Mouse (Mus musculus): ENCODE measurements around the gene Nsf. TPM values are rescaled to one million over a fixed set of nuclear protein-coding genes. Genes with fewer than 3 reads are reported as not detected.

The Nsf gene
- total and polyA plus RNA-seq, 2 experiments = 10.2 to 14.0 TPM

DNA sequence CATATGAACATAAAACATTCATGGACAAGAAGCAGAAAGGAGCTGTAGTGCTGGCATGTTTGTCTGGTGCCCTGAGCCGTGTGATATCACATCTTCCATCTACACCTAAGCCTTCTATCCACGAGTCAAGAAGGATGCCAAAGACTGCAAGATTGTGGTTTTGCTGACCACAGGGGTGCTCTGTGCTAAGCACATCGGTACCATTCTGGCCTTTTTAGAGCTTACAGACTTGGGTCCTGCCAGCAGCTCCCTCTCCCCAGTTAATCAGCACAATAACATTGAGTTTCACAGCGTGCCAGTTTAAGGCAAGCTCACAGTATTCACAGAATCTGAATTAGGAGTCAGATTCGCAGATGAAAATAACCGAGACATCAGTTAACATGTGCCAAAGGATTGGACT, 75.4 kb downstream of the Nsf start:
- Histone ChIP-seq H3K27me3 (ENCODE audit: control insufficient read depth, insufficient read depth, low read length) (no peaks in the 10 kb centered on the region), H3K27ac (replicated peaks; ENCODE audit: insufficient read depth, low read depth, low read length) (no peak overlapping the region), H3K79me2 (ENCODE audit: control insufficient read depth, insufficient read depth, low read length) (no peaks in the 10 kb centered on the region), H3K4me1 (ENCODE audit: control insufficient read depth, insufficient read depth, low read length) (no peaks in the 10 kb centered on the region), H3K9ac (ENCODE audit: low read depth, low read length) (no peak overlapping the region), H3K36me3 (ENCODE audit: control insufficient read depth, insufficient read depth, low read length) (peaks cover 8% of the 10 kb centered on the region; the same call in 1 of the 2 replicates), H3K4me3 (ENCODE audit: insufficient read depth, low read depth, low read length) (no peak overlapping the region)
- no peak for DNase-seq (ENCODE audit: extremely low read depth, low read depth, low spot score)
- WGBS = 90% methylated on average over 6 of the region's 6 CpGs
- no peak for TF ChIP-seq CTCF (IDR thresholded peaks at IDR 0.05; ENCODE audit: low read depth, low read length)
- TF ChIP-seq POLR2A (IDR thresholded peaks at IDR 0.05; ENCODE audit: extremely low read depth, insufficient read depth, low read length) = no peak

DNA sequence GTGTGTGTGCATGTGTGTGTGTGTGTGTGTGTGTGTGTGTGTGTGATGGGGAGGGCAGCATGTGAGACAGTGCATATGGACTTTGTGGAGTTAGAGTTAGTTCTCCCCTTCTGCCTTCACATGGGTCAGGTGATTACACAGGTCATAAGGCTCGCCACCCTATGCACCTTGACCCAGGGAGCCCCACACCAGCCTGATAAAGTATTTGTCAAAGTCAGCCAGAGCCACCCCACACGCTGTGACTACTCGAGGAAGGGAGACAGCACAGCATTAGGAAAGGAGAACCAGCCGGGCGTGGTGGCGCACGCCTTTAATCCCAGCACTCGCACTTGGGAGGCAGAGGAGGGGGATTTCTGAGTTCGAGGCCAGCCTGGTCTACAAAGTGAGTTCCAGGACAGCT, 83.5 kb downstream of the Nsf start:
- DNase-seq (ENCODE audit: extremely low read depth, low read depth, low spot score) = no peak
- TF ChIP-seq CTCF (IDR thresholded peaks at IDR 0.05; ENCODE audit: low read depth, low read length) = no peak
- no peak for TF ChIP-seq POLR2A (IDR thresholded peaks at IDR 0.05; ENCODE audit: extremely low read depth, insufficient read depth, low read length)
- H3K4me3 ChIP-seq (ENCODE audit: insufficient read depth, low read depth, low read length) = no peak overlapping the region
- 92% methylated on average over 9 of the region's 9 CpGs for WGBS
- H3K27me3 ChIP-seq (ENCODE audit: control insufficient read depth, insufficient read depth, low read length) = no peaks in the 10 kb centered on the region
- no peaks in the 10 kb centered on the region; the same call in 1 of the 2 replicates for H3K36me3 ChIP-seq (ENCODE audit: control insufficient read depth, insufficient read depth, low read length)
- H3K79me2 ChIP-seq (ENCODE audit: control insufficient read depth, insufficient read depth, low read length) = no peaks in the 10 kb centered on the region
- H3K4me1 ChIP-seq (ENCODE audit: control insufficient read depth, insufficient read depth, low read length) = peaks cover 8% of the 10 kb centered on the region
- H3K9ac ChIP-seq (ENCODE audit: low read depth, low read length) = no peak overlapping the region
- no peak overlapping the region for H3K27ac ChIP-seq (replicated peaks; ENCODE audit: insufficient read depth, low read depth, low read length)

DNA sequence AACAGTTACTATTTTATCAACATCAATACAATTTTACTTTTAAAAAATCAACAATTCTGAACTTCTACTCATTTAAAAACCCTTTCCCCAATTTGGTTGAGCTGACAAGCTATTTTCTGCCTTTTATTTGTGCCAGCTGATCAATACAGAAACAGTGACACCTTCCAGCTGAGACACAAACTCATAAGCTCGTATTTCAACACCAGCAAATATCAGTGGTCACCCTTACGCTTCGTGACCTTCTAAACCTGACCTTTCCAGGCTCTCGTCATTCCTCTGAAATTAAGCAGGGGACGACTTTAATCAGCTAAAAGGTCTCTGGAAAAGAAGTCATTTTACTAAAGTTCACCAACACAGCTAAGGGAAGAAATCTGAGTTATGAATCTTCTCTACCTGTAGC, 86.2 kb downstream of the Nsf start:
- H3K27me3 ChIP-seq (ENCODE audit: control insufficient read depth, insufficient read depth, low read length) = no peaks in the 10 kb centered on the region
- DNase-seq (ENCODE audit: extremely low read depth, low read depth, low spot score) = peak; percentile 92
- peaks cover 8% of the 10 kb centered on the region for H3K4me1 ChIP-seq (ENCODE audit: control insufficient read depth, insufficient read depth, low read length)
- no peak overlapping the region; the same call in 1 of the 2 replicates for H3K27ac ChIP-seq (replicated peaks; ENCODE audit: insufficient read depth, low read depth, low read length)
- H3K79me2 ChIP-seq (ENCODE audit: control insufficient read depth, insufficient read depth, low read length) = no peaks in the 10 kb centered on the region
- WGBS = 18% methylated on average over 5 of the region's 5 CpGs
- no peaks in the 10 kb centered on the region; the same call in 1 of the 2 replicates for H3K36me3 ChIP-seq (ENCODE audit: control insufficient read depth, insufficient read depth, low read length)
- no peak overlapping the region for H3K4me3 ChIP-seq (ENCODE audit: insufficient read depth, low read depth, low read length)
- H3K9ac ChIP-seq (ENCODE audit: low read depth, low read length) = no peak overlapping the region
- TF ChIP-seq POLR2A (IDR thresholded peaks at IDR 0.05; ENCODE audit: extremely low read depth, insufficient read depth, low read length) (no peak), CTCF (IDR thresholded peaks at IDR 0.05; ENCODE audit: low read depth, low read length) (no peak)

DNA sequence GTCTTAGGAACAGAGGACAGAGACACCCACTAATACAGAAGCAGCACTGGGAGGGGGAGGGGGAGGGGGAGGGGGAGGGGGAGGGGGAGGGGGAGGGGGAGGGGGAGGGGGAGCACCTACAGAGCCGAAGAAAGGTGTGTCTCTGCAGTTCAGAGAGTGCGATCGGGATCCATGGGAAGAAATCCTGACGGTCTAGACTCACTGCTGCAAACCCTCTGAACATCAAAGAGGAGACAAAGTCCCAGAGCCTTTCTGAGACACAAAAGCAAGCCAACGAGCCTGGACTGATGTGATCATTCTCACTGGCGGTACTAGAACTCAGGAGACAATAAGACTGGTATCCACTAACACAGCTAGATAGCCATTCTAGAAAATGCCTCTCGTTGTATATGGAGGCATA, 88.5 kb downstream of the Nsf start:
- no peaks in the 10 kb centered on the region for H3K27me3 ChIP-seq (ENCODE audit: control insufficient read depth, insufficient read depth, low read length)
- H3K36me3 ChIP-seq (ENCODE audit: control insufficient read depth, insufficient read depth, low read length) = peaks cover 11% of the 10 kb centered on the region
- peaks cover 8% of the 10 kb centered on the region for H3K4me1 ChIP-seq (ENCODE audit: control insufficient read depth, insufficient read depth, low read length)
- no peaks in the 10 kb centered on the region for H3K79me2 ChIP-seq (ENCODE audit: control insufficient read depth, insufficient read depth, low read length)
- TF ChIP-seq POLR2A (IDR thresholded peaks at IDR 0.05; ENCODE audit: extremely low read depth, insufficient read depth, low read length) (no peak), CTCF (IDR thresholded peaks at IDR 0.05; ENCODE audit: low read depth, low read length) (no peak)
- no peak overlapping the region for H3K9ac ChIP-seq (ENCODE audit: low read depth, low read length)
- no peak overlapping the region for H3K27ac ChIP-seq (replicated peaks; ENCODE audit: insufficient read depth, low read depth, low read length)
- 87% methylated on average over 7 of the region's 7 CpGs for WGBS
- no peak for DNase-seq (ENCODE audit: extremely low read depth, low read depth, low spot score)
- H3K4me3 ChIP-seq (ENCODE audit: insufficient read depth, low read depth, low read length) = no peak overlapping the region

DNA sequence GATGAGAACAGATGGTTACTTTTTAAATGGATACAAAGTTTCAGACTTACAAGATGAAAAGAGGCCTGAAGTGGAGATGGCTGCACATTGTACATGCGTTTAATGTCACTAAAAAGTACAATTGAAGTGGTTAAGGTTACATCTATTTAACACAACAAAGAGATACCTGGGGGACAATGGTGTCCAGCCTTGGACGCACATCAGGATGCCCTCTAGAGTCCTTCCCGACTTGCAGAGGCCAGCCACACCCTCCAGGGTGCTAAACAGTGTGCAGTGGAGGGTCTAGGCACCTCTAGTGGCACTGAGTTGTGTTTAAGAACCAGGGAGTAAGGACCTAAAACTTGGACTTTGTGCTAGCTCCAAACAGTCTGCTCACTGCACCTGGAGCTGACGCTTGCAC, 89.4 kb downstream of the Nsf start:
- Histone ChIP-seq H3K27ac (replicated peaks; ENCODE audit: insufficient read depth, low read depth, low read length) (no peak overlapping the region), H3K79me2 (ENCODE audit: control insufficient read depth, insufficient read depth, low read length) (no peaks in the 10 kb centered on the region), H3K4me3 (ENCODE audit: insufficient read depth, low read depth, low read length) (no peak overlapping the region), H3K36me3 (ENCODE audit: control insufficient read depth, insufficient read depth, low read length) (peaks cover 11% of the 10 kb centered on the region), H3K4me1 (ENCODE audit: control insufficient read depth, insufficient read depth, low read length) (peaks cover 8% of the 10 kb centered on the region), H3K27me3 (ENCODE audit: control insufficient read depth, insufficient read depth, low read length) (no peaks in the 10 kb centered on the region), H3K9ac (ENCODE audit: low read depth, low read length) (no peak overlapping the region)
- WGBS = 92% methylated on average over 4 of the region's 4 CpGs
- no peak for TF ChIP-seq POLR2A (IDR thresholded peaks at IDR 0.05; ENCODE audit: extremely low read depth, insufficient read depth, low read length)
- no peak for TF ChIP-seq CTCF (IDR thresholded peaks at IDR 0.05; ENCODE audit: low read depth, low read length)
- DNase-seq (ENCODE audit: extremely low read depth, low read depth, low spot score) = no peak

DNA sequence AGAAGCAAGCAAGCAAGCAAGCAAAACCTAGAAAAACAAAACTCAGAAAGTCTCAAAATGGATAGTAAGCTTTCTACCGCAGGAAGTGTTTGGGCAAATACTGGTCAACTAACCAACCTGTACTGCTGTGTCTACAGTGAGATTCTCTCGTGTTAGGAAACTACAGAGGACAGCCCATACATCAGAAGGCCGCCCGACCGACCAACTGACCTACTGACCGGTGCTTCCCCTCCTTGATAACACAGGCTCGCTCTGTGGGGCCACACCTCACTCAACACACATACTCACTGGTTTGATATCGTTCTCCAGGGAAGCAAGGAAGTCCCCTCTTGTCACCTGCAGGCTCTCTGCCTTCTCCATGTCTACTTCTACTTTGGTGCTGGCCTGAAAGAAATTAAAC, 90.9 kb downstream of the Nsf start:
- TF ChIP-seq CTCF (IDR thresholded peaks at IDR 0.05; ENCODE audit: low read depth, low read length) (no peak), POLR2A (IDR thresholded peaks at IDR 0.05; ENCODE audit: extremely low read depth, insufficient read depth, low read length) (no peak)
- no peaks in the 10 kb centered on the region for H3K79me2 ChIP-seq (ENCODE audit: control insufficient read depth, insufficient read depth, low read length)
- 29% methylated on average over 8 of the region's 8 CpGs for WGBS
- H3K9ac ChIP-seq (ENCODE audit: low read depth, low read length) = no peak overlapping the region
- H3K36me3 ChIP-seq (ENCODE audit: control insufficient read depth, insufficient read depth, low read length) = peaks cover 22% of the 10 kb centered on the region
- no peaks in the 10 kb centered on the region for H3K27me3 ChIP-seq (ENCODE audit: control insufficient read depth, insufficient read depth, low read length)
- H3K4me1 ChIP-seq (ENCODE audit: control insufficient read depth, insufficient read depth, low read length) = no peaks in the 10 kb centered on the region; the same call in 1 of the 2 replicates
- no peak overlapping the region for H3K4me3 ChIP-seq (ENCODE audit: insufficient read depth, low read depth, low read length)
- DNase-seq (ENCODE audit: extremely low read depth, low read depth, low spot score) = no peak
- H3K27ac ChIP-seq (replicated peaks; ENCODE audit: insufficient read depth, low read depth, low read length) = no peak overlapping the region
